Mouse (Mus musculus): ENCODE results near the gene Map4k2.

- TF ChIP-seq CTCF (IDR thresholded peaks at IDR 0.05; ENCODE audit: borderline replicate concordance, insufficient read depth, low read length) (no peak), POLR2A (IDR thresholded peaks at IDR 0.05; ENCODE audit: low read depth, low read length) (no peak)
These were observed 62.9 kb downstream of the Map4k2 start for GRCm38 (mm10) chr19:6403869-6404268.

Data from embryonic fibroblast, embryonic 13.5 days (primary cell).